Mouse (Mus musculus) myocyte (in vitro differentiated cells): ENCODE results near the gene Tepp. TPM values are rescaled to one million over a fixed set of nuclear protein-coding genes. Genes with fewer than 3 reads are reported as not detected.
A peak's percentile ranks its signal among the peaks of the same experiment; 100 is the strongest.

Source experiments
- H3K27me3 ChIP-seq: one replicate; pipeline ENCODE4 v1.6.1; 2011; ENCODE audit not compliant: control insufficient read depth, insufficient read depth, insufficient read length
- H3K36me3 ChIP-seq: one replicate; pipeline ENCODE4 v1.6.1; 2011; ENCODE audit not compliant: control insufficient read depth, insufficient read depth
- H3K4me2 ChIP-seq: one replicate; pipeline ENCODE4 v1.6.1; 2011; ENCODE audit warnings: low read depth, control low read depth
- H3K4me3 ChIP-seq: one replicate; pipeline ENCODE4 v1.5.1; 2011; ENCODE audit warnings: mild to moderate bottlenecking, control low read depth, moderate library complexity
- H3K79me2 ChIP-seq: one replicate; pipeline ENCODE4 v1.6.1; 2011; ENCODE audit not compliant: control insufficient read depth, insufficient read depth
- H3ac ChIP-seq: one replicate; pipeline ENCODE4 v1.6.1; 2011; ENCODE audit not compliant: control insufficient read depth, insufficient read length
- CEBPB ChIP-seq: IDR thresholded peaks from 2 replicates; pipeline ENCODE4 v1.6.1; 2011; ENCODE audit warnings: mild to moderate bottlenecking, moderate library complexity; ENCODE audit not compliant: poor library complexity, insufficient read depth, severe bottlenecking
- E2F4 ChIP-seq: IDR thresholded peaks from one replicate; pipeline ENCODE4 v1.6.1; 2011; ENCODE audit warnings: mild to moderate bottlenecking, control low read depth, moderate library complexity; ENCODE audit not compliant: insufficient read depth
- MAX ChIP-seq: IDR thresholded peaks from one replicate; pipeline ENCODE4 v1.6.1; 2011; ENCODE audit warnings: low read depth, mild to moderate bottlenecking, control low read depth
- MYOD1 ChIP-seq, 3 experiments: IDR thresholded peaks; one replicate each; pipeline ENCODE4 v1.6.1; 2011; ENCODE audit warnings: control low read depth in 2 of 3, low read depth in 2 of 3, mild to moderate bottlenecking in 2 of 3, moderate library complexity in 1 of 3; ENCODE audit not compliant: insufficient read length in 2 of 3, control insufficient read depth in 1 of 3
- MYOG ChIP-seq, 3 experiments: IDR thresholded peaks; one replicate each; pipeline ENCODE4 v1.6.1; 2011; ENCODE audit warnings: control low read depth in 2 of 3, low read depth in 2 of 3, mild to moderate bottlenecking in 2 of 3; ENCODE audit not compliant: insufficient read length in 2 of 3, control insufficient read depth in 1 of 3, insufficient read depth in 1 of 3
- POLR2A ChIP-seq: IDR thresholded peaks from one replicate; pipeline ENCODE4 v1.6.1; 2011; ENCODE audit warnings: low read depth, mild to moderate bottlenecking, control low read depth, moderate library complexity; ENCODE audit not compliant: insufficient read length
- POLR2AphosphoS2 ChIP-seq: IDR thresholded peaks from one replicate; pipeline ENCODE4 v1.6.1; 2011; ENCODE audit warnings: low read depth, control low read depth; ENCODE audit not compliant: insufficient read length
- REST ChIP-seq: IDR thresholded peaks from one replicate; pipeline ENCODE4 v1.6.1; 2011; ENCODE audit warnings: mild to moderate bottlenecking, control low read depth, moderate library complexity; ENCODE audit not compliant: insufficient read depth, insufficient read length
- SRF ChIP-seq: IDR thresholded peaks from one replicate; pipeline ENCODE4 v1.6.1; 2011; ENCODE audit warnings: low read depth; ENCODE audit not compliant: control insufficient read depth, insufficient read length
- TCF12 ChIP-seq: IDR thresholded peaks from one replicate; pipeline ENCODE4 v1.6.1; 2011; ENCODE audit warnings: mild to moderate bottlenecking, control low read depth; ENCODE audit not compliant: poor library complexity, insufficient read depth, severe bottlenecking
- TCF3 ChIP-seq: IDR thresholded peaks from one replicate; pipeline ENCODE4 v1.6.1; 2011; ENCODE audit warnings: low read depth, control low read depth; ENCODE audit not compliant: insufficient read length
- USF1 ChIP-seq: IDR thresholded peaks from one replicate; pipeline ENCODE4 v1.6.1; 2011; ENCODE audit warnings: low read depth, mild to moderate bottlenecking, control low read depth, moderate library complexity
- polyA plus RNA-seq: library from polyadenylated mRNA; unstranded; fragments of >200 nt; fragmentation: generic; extraction: Trizol; gene quantifications from one replicate; pipeline ENCODE4 v1.2.1, GENCODE M21; 2012; ENCODE audit warnings: missing spikeins

Tepp gene
- polyA plus RNA-seq, 1 experiment = not detected

DNA sequence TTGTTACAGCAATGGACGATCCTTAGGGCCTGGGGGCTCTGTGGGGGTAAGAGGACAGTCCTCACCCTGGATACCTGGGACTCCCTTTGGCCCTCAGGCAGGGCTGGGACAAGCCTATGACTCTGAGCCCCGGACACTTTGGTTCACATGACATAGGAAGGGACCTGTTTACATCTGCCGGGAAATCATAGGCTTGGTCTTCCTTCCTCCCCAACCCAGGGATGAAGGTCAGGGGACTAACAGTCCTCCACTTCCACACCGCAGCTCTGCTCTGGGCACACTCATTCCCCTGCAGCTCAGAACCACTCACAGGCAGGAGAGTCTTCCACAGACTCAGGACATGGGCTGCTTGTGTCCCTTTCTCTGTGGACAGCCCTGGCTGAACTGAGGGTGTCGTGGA is 16.5 kb downstream of the Tepp start:
- H3K79me2 ChIP-seq = peaks cover 21% of the 10 kb centered on the region

DNA sequence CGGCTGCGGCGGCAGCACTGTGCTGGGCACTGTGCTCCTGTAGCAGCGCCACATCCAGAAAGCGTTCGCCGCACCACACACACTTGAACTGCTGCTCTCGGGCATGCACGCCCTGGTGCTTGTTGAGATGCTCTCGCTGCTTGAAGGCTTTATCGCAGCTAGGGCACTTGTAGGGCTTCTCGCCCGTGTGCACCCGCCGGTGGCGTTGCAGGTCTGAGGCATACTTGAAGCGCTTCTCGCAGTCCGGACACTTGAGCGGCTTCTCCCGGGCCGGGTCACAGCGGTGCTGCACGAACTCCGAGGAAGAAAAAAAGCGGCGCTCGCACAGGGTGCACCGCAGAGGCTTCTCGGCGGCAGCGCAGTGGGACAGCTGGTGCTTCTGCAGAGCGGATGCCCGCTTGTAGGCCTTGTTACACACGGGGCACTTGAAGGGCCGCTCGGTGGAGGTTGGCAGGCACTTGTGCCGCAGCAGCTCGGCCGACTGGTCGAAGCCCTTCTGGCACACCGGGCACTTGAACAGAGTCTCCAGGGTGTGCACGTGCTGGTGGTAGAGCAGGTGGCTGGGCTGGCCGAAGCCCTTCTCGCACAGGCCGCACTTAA is 17.6 kb downstream of the Tepp start:
- Histone ChIP-seq H3K79me2 (peaks cover 24% of the 10 kb centered on the region), H3K4me2 (no peak overlapping the region), H3K36me3 (peaks cover 12% of the 10 kb centered on the region), H3ac (no peak overlapping the region), H3K4me3 (no peak overlapping the region), H3K27me3 (no peaks in the 10 kb centered on the region)
- TF ChIP-seq MYOG (IDR thresholded peaks at IDR 0.05; ENCODE audit: control insufficient read depth in 1 of 3, insufficient read depth in 1 of 3, insufficient read length in 2 of 3, low read depth in 2 of 3) (no peak), USF1 (no peak), CEBPB (no peak), POLR2A (no peak), SRF (no peak), TCF12 (no peak), E2F4 (no peak), REST (no peak)

More for the DNA sequence above, 16.5 kb downstream of the Tepp start:
- Histone ChIP-seq H3ac (no peak overlapping the region), H3K4me3 (no peak overlapping the region), H3K36me3 (peaks cover 12% of the 10 kb centered on the region), H3K4me2 (no peak overlapping the region), H3K27me3 (no peaks in the 10 kb centered on the region)
- TF ChIP-seq SRF = no peak
- TF ChIP-seq TCF3 = no peak
- no peak for TF ChIP-seq CEBPB
- no peak for TF ChIP-seq TCF12
- TF ChIP-seq MAX = no peak

DNA sequence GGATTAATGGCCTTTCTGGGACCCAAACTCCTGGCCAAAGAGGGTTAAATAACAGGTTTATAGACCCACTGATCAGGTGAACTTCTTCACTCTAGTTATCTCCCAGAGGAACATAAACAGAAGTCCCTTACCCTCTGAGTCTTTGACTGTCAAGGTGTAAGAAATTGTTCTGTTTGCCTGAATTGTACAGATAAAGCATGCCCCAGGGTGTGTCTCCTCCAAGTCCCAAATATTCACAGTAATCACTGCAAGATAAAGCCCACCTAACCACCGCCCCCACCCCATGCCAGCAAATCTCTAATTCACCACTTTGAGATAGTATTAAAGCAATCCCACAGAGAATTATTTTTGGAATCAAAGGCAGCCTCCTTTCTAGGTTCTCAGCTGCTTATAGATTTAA is 20.0 kb downstream of the Tepp start:
- Histone ChIP-seq H3ac (no peak overlapping the region), H3K36me3 (peaks cover 25% of the 10 kb centered on the region), H3K4me3 (peak overlapping the region; percentile 78), H3K27me3 (no peaks in the 10 kb centered on the region), H3K79me2 (peaks cover 37% of the 10 kb centered on the region), H3K4me2 (peak overlapping the region; percentile 88)
- no peak for TF ChIP-seq E2F4
- TF ChIP-seq SRF = no peak
- TF ChIP-seq CEBPB = no peak
- no peak for TF ChIP-seq MAX
- no peak for TF ChIP-seq USF1
- TF ChIP-seq TCF12 = no peak
- TF ChIP-seq POLR2AphosphoS2 = no peak
- no peak for TF ChIP-seq TCF3
- no peak for TF ChIP-seq POLR2A
- no peak for TF ChIP-seq REST
- no peak for TF ChIP-seq MYOG (IDR thresholded peaks at IDR 0.05; ENCODE audit: control insufficient read depth in 1 of 3, insufficient read depth in 1 of 3, insufficient read length in 2 of 3, low read depth in 2 of 3)
- no peak for TF ChIP-seq MYOD1 (IDR thresholded peaks at IDR 0.05; ENCODE audit: control insufficient read depth in 1 of 3, insufficient read length in 2 of 3, low read depth in 2 of 3)

DNA sequence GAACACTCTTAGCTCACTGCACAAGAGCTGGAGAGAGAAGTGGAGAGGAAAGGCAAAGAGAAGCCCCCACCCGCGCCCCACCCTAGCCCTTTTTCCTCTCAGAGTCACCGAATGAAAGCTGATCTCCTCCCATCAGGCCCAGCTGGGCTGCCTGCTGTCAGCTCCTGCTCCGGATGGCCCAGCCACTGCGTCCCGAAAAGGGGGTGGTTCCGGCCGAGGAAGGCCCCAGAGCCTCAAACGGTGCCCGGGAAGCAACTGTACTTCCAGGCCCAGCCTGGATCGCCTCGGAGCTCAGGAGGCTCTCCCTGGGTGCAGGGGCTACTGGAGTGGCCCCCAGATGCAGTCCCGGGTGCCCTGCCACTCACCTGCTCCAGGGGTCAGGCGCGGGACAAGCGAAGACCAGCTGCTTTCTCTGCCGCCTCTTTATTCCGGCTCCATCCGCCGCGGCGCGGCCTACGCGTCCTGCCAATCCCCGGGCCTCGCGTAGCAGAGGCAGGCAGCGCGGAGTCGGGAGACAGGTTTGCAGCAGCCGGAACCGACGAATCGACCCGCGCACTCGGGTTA is 20.9 kb downstream of the Tepp start:
- Histone ChIP-seq H3K36me3 (peaks cover 20% of the 10 kb centered on the region), H3K4me2 (peak overlapping the region; percentile 88), H3K4me3 (peak overlapping the region; percentile 78), H3K79me2 (peaks cover 37% of the 10 kb centered on the region), H3K27me3 (no peaks in the 10 kb centered on the region), H3ac (peak overlapping the region; percentile 73)
- TF ChIP-seq MYOD1 (IDR thresholded peaks at IDR 0.05; ENCODE audit: control insufficient read depth in 1 of 3, insufficient read length in 2 of 3, low read depth in 2 of 3) = peak in 2 of 3 experiments; percentile 27 to 44
- no peak for TF ChIP-seq POLR2A

DNA sequence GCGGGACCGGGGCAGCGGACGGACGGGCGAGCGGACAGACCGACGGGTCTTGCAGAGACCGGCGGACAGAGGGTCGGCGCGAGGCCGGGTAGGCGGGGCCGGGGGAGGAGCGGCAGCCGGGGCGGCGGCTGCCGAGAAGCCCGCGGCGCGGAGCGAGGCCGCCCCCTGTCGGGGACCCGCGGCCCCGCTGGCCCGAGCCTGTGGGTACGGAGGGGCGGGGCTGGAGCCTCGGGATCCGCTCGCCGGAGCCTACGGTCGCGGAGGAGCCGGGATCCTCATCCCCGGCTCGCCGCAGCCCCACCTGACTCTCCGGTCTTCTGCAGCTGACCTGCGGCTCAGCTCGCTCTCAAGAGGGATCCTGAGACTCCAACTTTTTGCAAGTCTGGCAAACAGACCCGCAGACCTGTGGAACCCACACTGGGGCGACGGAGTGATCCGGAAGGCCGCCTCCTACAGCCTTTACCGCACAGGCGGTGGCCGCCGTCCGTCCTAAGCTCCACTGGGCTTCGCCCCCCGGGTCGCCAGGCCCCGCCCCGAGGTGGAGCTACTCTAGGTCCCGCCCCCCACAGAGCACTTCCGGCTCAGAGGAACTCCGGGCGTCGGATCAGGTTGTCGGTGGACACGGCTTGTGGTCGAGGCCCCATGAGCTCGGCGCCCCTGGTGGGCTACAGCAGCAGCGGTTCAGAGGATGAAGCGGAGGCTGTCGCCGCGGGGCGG is 21.5 kb downstream of the Tepp start, which contains the start of the genes Zfp319 and Usb1:
TSS of gene Zfp319 (minus strand) at position 231 of the 717 bp plus-strand sequence.
TSS of gene Usb1 (plus strand) at position 565 of the 717 bp plus-strand sequence.
- Histone ChIP-seq H3ac (peak within 1 kb of the TSS; percentile 73), H3K79me2 (peaks cover 37% of the 10 kb centered on the region), H3K36me3 (peaks cover 13% of the 10 kb centered on the region), H3K4me2 (peak within 1 kb of the TSS; percentile 91), H3K27me3 (no peaks in the 10 kb centered on the region), H3K4me3 (peak within 1 kb of the TSS; percentile 78)
- no peak for TF ChIP-seq MYOG (IDR thresholded peaks at IDR 0.05; ENCODE audit: control insufficient read depth in 1 of 3, insufficient read depth in 1 of 3, insufficient read length in 2 of 3, low read depth in 2 of 3)
- peak; percentile 88 for TF ChIP-seq POLR2A
- TF ChIP-seq POLR2AphosphoS2 = peak; percentile 82
- TF ChIP-seq MYOD1 (IDR thresholded peaks at IDR 0.05; ENCODE audit: control insufficient read depth in 1 of 3, insufficient read length in 2 of 3, low read depth in 2 of 3) = peak in 1 of 3 experiments; percentile 6
